Mouse (Mus musculus): ENCODE measurements around the gene Setmar. TPM values are rescaled to one million over a fixed set of nuclear protein-coding genes. Genes with fewer than 3 reads are reported as not detected.

The Setmar gene
- total RNA-seq, 2 experiments from 2014 or later, result 0.94 TPM; not detected in 1

- no peak for ATAC-seq (replicated peaks; ENCODE audit: low FRiP score, poor library complexity, severe bottlenecking)
These were observed 45.5 kb downstream of the Setmar start for GRCm38 (mm10) chr6:108110336-108110735.

- no peak for ATAC-seq (replicated peaks; ENCODE audit: low FRiP score, poor library complexity, severe bottlenecking)
These were observed 46.8 kb downstream of the Setmar start for GRCm38 (mm10) chr6:108111693-108112092.

GRCm38 (mm10) chr6:108114971-108115370, 50.1 kb downstream of the Setmar start:
- ATAC-seq (replicated peaks; ENCODE audit: low FRiP score, poor library complexity, severe bottlenecking), result no peak

- ATAC-seq (replicated peaks; ENCODE audit: low FRiP score, poor library complexity, severe bottlenecking), result no peak
These were observed 53.0 kb downstream of the Setmar start for GRCm38 (mm10) chr6:108117881-108118280.

GRCm38 (mm10) chr6:108125474-108125873, 60.6 kb downstream of the Setmar start:
- no peak for ATAC-seq (replicated peaks; ENCODE audit: low FRiP score, poor library complexity, severe bottlenecking)

GRCm38 (mm10) chr6:108126631-108127030, 61.8 kb downstream of the Setmar start:
- no peak for ATAC-seq (replicated peaks; ENCODE audit: low FRiP score, poor library complexity, severe bottlenecking)

Other genes starting within 250 kb of the Setmar start
- 5.2 and 8.6 TPM in 2 replicates for gene Sumf1, start 120.5 kb downstream of the Setmar start, total RNA-seq (2015; ENCODE audit: low replicate concordance)
- gene Sumf1, start 120.5 kb downstream of the Setmar start, total RNA-seq (2017; ENCODE audit: low replicate concordance), result 5.3 TPM in 2 replicates
- gene Itpr1, start 148.1 kb downstream of the Setmar start, total RNA-seq (2015; ENCODE audit: low replicate concordance), result 14.0 and 15.0 TPM in 2 replicates
- 10.1 and 19.4 TPM in 2 replicates for gene Itpr1, start 148.1 kb downstream of the Setmar start, total RNA-seq (2017; ENCODE audit: low replicate concordance)